Mouse (Mus musculus) ES-CJ7 (cell line): ENCODE measurements at regions not wholly inside any gene's neighbourhood (a gene's known extent, or its start where the extent isn't known, plus 50 kb on each side); places are given as distances from the start of the nearest gene placed in this dataset.

ENCODE experiments used
- DNase-seq: peaks from one replicate; pipeline ENCODE4 v3.0.0; 2011; ENCODE audit warnings: low read depth, low spot score

- peak; percentile 60 for DNase-seq
Observed at GRCm38 (mm10) chr12:109539046-109539445, 61.1 kb downstream of the Rtl1 start.

GRCm38 (mm10) chr12:109538641-109539040, 61.5 kb downstream of the Rtl1 start:
- no peak for DNase-seq

GRCm38 (mm10) chr12:109536536-109536935, 63.6 kb downstream of the Rtl1 start:
- DNase-seq: no peak

GRCm38 (mm10) chr12:109532392-109532791, 67.7 kb downstream of the Rtl1 start:
- DNase-seq: peak; percentile 38

GRCm38 (mm10) chr12:109531347-109532023, 68.6 kb downstream of the Rtl1 start:
- no peak for DNase-seq

GRCm38 (mm10) chr12:109530215-109531050, 69.7 kb downstream of the Rtl1 start:
- DNase-seq: peak; percentile 76

GRCm38 (mm10) chr12:109529501-109529900, 70.6 kb downstream of the Rtl1 start:
- peak; percentile 61 for DNase-seq

- peak; percentile 78 for DNase-seq
Observed at GRCm38 (mm10) chr12:109528966-109529365, 71.2 kb downstream of the Rtl1 start.

GRCm38 (mm10) chr12:109528263-109528545, 71.9 kb downstream of the Rtl1 start:
- peak; percentile 46 for DNase-seq

GRCm38 (mm10) chr12:109527414-109528262, 72.5 kb downstream of the Rtl1 start:
- peak; percentile 64 for DNase-seq

GRCm38 (mm10) chr12:109525613-109526012, 73.0 kb downstream of the Dlk1 start:
- peak; percentile 69 for DNase-seq

- DNase-seq: no peak
Observed at GRCm38 (mm10) chr12:109521199-109521780, 68.7 kb downstream of the Dlk1 start.

GRCm38 (mm10) chr12:109520414-109520813, 67.8 kb downstream of the Dlk1 start:
- no peak for DNase-seq

- no peak for DNase-seq
Observed at GRCm38 (mm10) chr12:109519838-109520237, 67.2 kb downstream of the Dlk1 start.

- DNase-seq: no peak
Observed at GRCm38 (mm10) chr12:109518413-109519021, 65.9 kb downstream of the Dlk1 start.

- DNase-seq: no peak
Observed at GRCm38 (mm10) chr12:109517764-109518163, 65.1 kb downstream of the Dlk1 start.

GRCm38 (mm10) chr12:109516961-109517360, 64.3 kb downstream of the Dlk1 start:
- no peak for DNase-seq

GRCm38 (mm10) chr12:109514292-109514818, 61.7 kb downstream of the Dlk1 start:
- DNase-seq: no peak
